Mouse (Mus musculus) frontal cortex, adult (tissue): ENCODE results near the gene Rpl37.
A peak's percentile ranks its signal among the peaks of the same experiment; 100 is the strongest.
"Not testable (repeated sequence)": the region's sequence is repeated elsewhere in the genome, so short reads cannot be mapped to it uniquely, and the experiment has no call there.

Experiments
- ATAC-seq: cut with Nextera tagmentation; 2 replicates; pipeline ENCODE4 v1.9.2; 2017; ENCODE audit warnings: mild to moderate bottlenecking, moderate library complexity, mixed read lengths; ENCODE audit not compliant: low TSS enrichment

Rpl37 gene

DNA sequence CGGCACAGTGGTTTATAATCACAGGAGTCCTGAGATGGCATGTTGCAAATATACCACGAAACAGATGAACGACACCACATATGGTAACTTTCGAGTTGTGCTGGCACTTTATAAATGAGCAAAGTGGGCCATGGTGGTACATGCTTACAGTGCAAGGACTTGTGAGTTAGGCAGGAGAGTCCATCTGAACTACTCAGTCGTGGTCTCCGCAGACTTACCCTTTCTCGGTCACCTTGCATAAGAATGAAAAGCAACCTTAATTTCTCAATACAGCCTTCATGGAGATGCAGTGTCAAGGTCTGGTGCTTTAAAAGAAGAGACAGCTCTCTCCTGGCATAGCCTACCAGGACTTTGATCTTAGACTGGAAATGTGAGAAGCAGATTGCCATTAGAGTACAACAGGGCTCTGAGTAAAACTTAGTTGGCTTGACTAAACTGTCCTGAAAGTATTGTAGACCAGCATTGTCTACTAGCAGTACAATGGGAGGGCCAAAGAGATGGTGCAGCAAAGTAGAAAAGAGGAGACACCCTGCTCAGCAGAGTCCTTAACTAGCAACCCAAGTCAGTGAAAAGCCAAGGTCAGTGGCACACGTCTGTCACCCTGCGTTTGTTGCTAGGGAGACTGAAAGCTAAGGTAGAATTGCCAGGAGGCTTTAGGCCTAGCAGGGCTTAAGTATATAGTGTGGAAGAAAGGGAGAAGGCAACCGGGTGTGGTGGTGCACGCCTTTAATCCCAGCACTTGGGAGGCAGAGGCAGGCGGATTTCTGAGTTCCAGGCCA is 5.3 kb downstream of the Rpl37 start:
- ATAC-seq: no peak

DNA sequence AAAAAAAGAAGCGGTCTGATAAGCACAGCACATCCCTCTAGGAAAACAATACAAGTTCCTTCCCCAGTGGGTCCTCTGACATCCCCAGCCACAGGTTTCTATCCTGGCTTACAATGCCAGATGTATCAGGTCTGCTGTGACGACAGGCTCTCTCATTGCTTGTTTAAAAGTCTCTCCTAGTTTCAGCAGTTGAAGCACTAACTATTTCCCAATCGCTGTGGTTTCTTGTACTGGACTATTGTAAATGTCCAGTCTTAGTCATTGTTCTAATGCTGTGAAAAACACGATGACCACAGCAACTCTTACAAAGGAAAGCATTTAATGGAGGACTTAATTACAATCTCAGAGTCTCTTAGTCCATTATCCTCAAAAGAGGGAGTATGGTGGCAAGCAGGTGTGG is 10.0 kb downstream of the Rpl37 start:
- no peak for ATAC-seq

DNA sequence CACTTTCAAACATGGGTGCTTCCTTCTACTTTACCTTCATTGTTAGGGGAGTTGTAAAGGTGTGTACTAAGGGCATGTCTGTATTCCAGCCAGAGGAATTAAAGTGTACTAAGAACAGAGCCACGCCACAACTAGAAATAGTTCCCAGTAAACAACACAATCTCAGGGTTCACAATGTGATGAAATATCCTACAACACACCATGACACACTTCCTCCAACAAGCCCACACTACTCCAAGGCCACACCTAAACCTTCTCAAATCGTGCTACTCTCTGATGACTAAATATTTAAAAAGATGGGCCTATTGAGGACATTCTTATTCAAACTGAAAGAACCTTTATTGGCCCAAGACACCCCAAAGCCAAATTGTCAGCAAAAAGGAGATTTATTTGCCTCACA is 11.0 kb downstream of the Rpl37 start:
- no peak for ATAC-seq

DNA sequence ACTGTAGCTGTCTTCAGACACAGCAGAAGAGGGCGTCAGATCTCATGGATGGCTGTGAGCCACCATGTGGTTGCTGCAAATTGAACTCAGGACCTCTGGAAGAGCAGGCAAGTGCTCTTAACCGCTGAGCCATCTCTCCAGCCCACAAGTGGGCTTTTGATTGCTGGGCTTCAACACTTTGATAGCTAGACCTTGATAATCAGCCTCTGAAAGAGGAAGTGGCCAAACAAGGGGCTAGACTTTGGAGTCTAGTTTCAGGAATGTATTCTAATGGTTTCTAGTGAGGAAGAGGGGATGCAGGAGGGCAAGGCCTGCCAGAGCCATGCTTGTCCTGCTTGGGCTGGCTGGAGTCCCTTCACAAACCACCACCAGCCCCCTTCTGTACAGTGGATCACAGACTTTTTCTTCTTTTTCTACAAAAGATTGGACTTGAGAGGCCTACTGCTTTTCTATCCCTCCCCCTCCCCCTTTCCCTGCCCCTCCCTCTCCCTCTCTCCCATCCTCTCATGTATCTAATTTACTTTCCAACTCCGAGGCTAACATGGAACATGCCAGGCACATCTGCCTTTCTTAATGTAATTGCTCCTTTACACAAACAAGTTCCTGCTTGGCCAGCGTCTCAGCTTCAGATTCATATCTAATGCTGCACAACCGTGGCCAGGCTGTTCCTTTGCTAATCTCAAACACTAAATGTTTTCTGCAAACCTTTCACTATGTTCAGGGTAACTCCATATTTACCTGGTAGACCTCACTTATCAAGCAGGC is 11.9 kb downstream of the Rpl37 start:
- ATAC-seq: no peak

- no peak for ATAC-seq
Measured at GRCm38 (mm10) chr15:5129111-5129805, 12.8 kb downstream of the Rpl37 start.

DNA sequence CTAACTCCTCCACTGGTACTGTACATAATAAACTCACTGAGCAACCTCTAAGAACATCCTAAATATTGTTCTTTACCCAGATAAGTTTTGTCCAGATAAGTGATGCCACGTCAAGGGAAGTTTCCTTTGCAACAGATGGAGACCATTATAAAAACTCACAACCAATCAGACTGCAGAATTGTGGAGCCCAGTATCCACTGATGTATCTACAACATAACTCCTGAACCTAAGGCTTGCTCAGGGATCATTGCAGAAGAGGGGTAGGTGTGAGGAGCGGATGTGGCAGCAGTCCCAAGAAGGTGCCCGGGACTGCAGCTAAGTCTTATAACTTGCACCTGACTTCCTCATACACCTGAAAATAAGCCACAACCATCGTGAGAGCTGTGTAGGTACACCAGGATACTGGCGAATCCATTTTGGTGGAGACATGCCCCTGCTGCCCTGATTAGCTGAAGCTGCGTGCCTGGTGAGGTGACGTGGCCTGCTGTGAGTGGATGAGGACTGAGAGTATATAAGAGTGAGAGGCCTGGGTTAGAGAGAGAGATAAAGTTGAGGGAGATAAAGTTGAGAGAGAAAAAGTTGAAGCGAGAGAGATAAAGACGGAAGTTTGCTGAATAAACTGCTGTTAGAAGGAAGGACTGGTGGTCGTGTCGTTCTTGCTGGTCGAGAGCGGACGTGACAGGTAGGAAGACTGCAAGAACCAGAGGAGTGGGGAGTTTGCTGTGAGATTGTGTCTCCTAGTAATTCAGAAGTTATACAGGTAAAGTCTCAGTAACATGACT is 14.6 kb downstream of the Rpl37 start:
- not testable (repeated sequence) for ATAC-seq

GRCm38 (mm10) chr15:5133301-5133700 is 16.9 kb downstream of the Rpl37 start:
- ATAC-seq: no peak

DNA sequence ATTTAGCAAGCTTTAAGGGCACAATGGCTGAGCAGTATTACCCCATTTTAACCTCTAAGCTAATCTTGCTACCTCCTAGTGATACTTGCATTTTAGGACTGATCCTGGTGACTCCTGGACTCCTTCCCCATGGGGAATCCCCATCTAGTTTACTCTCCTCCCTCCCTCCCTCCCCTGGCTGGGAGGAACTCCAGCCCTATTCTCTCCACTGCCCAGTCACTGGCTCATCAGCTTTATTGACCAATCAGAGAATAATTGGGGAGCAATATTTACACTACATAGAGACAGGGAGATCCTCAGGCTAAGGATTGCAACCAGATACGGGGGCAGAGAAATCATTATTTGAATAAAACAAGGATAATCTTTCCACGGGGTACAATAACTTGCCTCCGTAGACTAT is 17.7 kb downstream of the Rpl37 start:
- no peak for ATAC-seq

- no peak for ATAC-seq
Measured at GRCm38 (mm10) chr15:5134945-5135483, 18.6 kb downstream of the Rpl37 start.

GRCm38 (mm10) chr15:5138021-5138856 is 21.8 kb downstream of the Rpl37 start:
- ATAC-seq: no peak

DNA sequence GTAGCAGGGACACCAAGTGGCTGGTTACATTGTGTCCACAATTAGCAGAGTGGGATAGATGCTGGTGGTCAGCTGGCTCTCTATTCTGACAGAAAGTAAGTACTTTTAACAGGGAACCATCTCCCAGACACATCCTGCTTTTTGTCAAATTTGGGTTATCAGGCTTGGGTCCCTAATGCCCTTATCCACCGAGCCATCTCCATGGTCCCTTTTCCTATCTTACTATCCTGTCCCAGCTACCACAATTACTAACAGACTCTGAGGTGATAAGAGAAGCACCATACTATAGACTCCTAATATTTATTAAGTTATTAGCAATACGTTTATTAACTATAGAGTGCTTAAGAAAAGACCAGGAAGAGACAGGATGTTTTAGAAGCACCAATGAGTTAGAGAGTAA is 22.9 kb downstream of the Rpl37 start:
- ATAC-seq: no peak

GRCm38 (mm10) chr15:5139863-5140262 is 23.4 kb downstream of the Rpl37 start:
- no peak for ATAC-seq

DNA sequence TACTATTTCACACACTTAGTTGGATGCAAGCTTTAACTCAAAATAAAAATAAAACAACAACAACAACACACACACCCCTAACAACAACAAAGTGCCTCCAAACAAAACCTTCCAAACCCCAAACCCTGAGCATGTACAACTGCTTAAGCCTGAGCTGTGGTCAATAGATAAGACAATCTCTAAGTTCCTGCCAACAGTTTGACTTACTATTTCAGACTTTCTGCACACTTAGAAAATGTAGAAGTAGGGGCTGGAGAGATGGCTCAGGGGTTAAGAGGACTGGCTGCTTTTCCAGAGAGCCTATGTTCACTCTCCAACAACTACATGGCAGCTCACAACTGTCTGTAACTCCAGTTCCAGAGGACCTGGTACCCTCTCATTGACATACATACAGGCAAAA is 23.9 kb downstream of the Rpl37 start:
- no peak for ATAC-seq

DNA sequence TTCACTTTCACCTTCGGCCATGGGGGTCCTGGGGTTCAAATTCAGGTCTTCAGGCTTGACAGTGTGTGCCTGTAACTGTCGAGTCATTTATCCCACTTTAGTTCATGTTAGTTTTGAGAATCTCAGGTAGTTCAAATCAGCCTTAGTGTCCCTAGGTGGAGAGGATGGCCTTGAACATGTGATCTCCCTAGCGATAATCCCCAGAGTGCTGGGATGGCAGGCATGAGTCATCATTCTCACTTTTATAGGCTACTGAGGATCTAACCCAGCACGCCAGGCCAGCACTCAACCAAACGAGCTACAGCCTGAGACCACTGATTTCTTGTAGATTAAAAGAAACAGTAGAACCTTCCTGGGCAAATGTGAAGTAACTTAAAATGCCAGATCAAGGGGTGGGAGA is 25.6 kb downstream of the Rpl37 start:
- no peak for ATAC-seq

DNA sequence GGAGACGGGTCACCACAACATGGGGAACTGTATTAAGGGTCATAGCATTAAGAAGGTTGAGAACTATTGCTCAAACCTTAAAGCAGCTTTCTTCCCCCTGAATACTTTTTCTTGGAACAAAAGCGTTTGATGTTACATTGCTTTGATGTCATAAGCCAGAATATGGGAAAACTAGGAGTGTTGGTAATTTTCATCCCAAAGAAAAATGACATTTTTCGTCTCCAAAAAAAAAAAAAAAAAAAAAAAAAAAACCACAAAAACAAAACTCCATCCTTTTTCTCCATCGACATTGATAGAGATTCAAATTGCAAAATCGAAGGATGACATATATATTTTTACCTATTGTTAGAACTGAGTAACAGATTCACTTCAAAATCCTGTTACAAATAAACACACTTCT is 26.3 kb downstream of the Rpl37 start:
- ATAC-seq: no peak

- ATAC-seq: peak; percentile 85
Measured at GRCm38 (mm10) chr15:5143361-5144020, 27.0 kb downstream of the Rpl37 start, which contains the start of gene Prkaa1. Prkaa1 (plus strand) TSS chr15:5143861.

DNA sequence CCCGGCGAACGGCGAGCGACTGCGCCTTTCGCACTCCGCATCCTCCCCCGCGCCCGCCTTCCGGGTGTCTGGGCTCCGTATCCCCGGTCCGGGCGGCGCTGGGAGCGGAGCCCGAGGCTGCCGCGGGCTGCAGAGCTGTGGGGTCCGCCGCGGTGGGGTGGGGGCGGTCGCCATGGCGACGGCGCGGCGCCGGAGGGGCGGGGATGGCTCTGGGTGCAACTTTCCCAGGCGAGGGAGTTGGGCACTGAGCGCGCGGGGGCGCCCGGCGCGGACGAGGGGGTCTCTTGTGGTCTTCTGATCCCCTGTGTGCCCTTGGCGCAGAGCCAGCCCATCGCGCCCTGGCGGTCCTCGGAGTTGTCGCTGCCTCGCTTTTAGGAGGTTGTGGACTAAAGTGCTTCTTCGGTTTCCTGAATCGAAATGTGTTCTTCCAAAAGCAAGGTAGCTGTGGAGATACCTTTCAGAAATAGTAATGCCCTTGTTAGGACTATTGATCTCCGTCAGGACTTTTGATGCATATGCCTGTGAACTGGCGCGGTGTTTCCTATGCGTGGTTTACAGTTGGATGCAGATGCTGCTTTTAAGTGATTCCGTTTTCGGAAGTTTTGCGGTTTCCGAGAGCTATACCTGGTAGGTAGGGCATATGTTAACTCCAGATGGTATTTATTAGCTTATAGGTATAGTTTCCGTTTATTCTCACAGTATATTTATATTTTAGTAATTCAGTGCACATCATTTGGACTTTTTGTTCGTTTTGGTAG is 27.8 kb downstream of the Rpl37 start:
- peak; percentile 70 for ATAC-seq

DNA sequence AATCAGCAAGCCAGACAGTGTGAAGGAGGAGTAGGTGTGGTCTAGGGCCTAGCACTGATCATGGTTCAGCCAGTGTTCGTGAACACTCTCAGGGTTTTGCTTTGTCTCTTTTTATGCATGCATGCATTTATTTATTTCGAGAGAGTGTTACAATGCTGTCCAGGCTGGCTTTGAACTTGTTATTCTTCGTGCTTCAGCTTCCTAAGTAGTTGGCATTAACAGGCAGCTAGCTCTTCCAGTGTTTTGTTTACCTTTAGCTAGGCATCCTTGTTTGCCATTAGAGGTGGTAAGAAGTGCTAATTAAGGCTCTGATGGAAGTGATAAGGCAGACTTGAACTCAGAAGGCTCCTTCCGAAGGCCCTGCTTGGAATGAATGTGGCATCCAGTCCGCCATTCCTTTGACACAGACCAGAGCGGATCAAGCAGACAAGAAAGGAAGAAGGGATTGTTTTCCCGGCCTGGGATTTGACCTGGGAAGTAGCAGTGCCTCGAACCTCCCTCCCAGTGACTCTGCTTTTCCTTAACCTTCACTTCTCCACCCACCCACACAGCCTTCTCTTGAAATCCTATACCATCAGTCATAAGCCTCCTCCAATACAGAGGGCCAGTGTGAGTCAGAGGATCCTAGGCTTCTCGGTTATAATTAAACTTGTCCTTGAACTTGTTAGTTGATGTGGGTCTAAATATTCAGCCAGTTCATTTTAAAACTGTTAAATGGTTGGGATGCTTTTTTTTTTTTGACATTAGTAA is 28.9 kb downstream of the Rpl37 start:
- ATAC-seq: no peak

GRCm38 (mm10) chr15:5149187-5149586 is 32.7 kb downstream of the Rpl37 start:
- ATAC-seq: no peak
